Mouse (Mus musculus) heart, postnatal 10 days (tissue): ENCODE measurements around the gene Slc23a2. TPM values are rescaled to one million over a fixed set of nuclear protein-coding genes. Genes with fewer than 3 reads are reported as not detected.
A peak's percentile ranks its signal among the peaks of the same experiment; 100 is the strongest.

ENCODE experiments used
- DNase-seq, 2 experiments: peaks; one replicate each; pipeline ENCODE4 v3.0.0; 2021
- intact Hi-C: fragments of 180-260 bp; cut with DNase I; formaldehyde crosslinking; loops from one replicate; pipeline ENCODE4 v1.15.1; 2025
- total RNA-seq, 2 experiments: library from RNA; stranded (reverse); gene quantifications; 2 replicates each; pipeline ENCODE4 v1.2.3; 2021

Gene Slc23a2
- total RNA-seq, 2 experiments from 2014 or later: 18.7 to 22.6 TPM

DNA sequence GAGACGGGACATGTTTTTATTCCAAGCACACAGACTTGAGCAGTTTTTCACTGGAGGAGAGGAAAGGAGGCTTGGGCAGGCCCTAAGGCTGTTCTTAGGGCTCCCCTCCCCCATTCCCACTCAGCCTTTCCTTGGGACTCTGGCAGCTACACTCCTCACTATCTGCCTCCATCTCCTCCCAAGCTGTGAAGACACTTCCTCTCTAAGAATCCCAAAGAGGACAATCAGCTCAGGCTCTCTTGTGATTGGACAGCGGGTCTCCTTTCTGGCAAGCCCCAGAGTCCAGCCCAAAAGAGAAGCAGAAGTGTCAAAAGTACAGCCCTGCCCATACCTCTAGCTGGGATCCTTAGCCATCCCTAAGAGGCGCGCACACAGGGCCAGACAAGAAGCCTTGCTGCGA is 117.5 kb downstream of the Slc23a2 start:
- intact Hi-C loops: no loop called here
- DNase-seq: peak; percentile 48 to 51

DNA sequence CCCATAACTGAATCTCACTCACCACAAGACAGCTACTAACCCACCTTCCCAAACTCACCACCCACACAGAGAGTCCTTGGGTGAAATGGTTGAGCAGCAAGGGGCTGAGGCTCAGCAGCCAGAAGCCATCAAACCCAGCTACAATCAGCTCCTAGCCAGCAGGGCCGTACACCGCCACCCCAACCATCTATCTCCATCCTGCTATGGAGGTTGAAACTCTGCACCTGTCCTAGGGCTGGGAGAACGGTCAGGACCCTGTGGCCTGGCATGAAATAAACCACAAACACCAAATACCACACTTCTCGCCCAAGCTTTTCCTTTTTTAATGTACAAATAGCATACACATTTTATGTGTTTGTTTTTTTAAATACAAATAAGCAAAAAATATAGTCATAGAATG is 120.9 kb downstream of the Slc23a2 start:
- no peak for DNase-seq
- intact Hi-C loops: no loop called here

GRCm38 (mm10) chr2:132022621-132023020 is 122.3 kb downstream of the Slc23a2 start:
- intact Hi-C loops: no loop called here
- no peak for DNase-seq

DNA sequence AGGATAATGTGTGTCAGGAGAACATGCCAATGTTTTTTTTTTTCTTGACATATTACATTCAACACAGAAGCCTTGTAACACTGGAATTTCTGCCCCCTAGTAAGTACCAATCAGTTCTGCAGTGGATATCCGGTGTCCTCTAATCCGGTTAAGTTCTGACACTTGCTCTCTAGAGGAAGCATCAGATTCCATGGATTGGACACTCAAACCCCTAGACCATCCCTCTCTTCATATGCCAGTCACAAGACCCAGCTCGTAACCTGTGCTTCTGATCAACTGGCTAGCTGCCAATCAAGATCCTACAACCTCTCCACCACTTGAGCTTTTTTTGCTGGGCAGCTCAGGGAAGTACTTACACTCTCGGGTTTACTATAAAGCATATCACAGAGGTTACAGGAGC is 123.3 kb downstream of the Slc23a2 start:
- DNase-seq: no peak
- intact Hi-C loops: no loop called here

- intact Hi-C loops: no loop called here
- peak; percentile 42 to 46 for DNase-seq
Observed at GRCm38 (mm10) chr2:132020991-132021541, 123.8 kb downstream of the Slc23a2 start.

DNA sequence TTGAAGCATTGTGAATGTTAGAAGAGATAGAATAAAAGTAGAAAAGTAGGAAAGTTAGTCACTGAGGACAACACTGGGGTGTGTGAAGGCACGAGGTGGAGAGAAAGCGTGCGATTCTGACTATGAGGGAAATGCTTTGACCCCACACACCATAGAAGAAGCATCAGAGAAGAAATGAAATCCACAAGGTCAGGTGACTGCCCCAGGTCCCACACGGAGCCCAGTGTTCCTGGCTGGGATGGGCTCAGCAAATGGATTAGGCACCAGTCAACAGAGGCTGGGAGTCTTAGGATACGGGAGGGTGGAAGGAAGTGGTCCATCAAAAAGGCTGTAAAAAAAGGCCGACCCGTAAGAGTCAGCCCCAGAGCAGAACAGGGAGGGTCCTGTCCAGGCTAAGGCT is 124.5 kb downstream of the Slc23a2 start:
- DNase-seq: no peak
- intact Hi-C loops: no loop called here

GRCm38 (mm10) chr2:132019372-132019811 is 125.5 kb downstream of the Slc23a2 start:
- intact Hi-C loops: no loop called here
- DNase-seq: peak in 1 of 2 experiments; percentile 40

DNA sequence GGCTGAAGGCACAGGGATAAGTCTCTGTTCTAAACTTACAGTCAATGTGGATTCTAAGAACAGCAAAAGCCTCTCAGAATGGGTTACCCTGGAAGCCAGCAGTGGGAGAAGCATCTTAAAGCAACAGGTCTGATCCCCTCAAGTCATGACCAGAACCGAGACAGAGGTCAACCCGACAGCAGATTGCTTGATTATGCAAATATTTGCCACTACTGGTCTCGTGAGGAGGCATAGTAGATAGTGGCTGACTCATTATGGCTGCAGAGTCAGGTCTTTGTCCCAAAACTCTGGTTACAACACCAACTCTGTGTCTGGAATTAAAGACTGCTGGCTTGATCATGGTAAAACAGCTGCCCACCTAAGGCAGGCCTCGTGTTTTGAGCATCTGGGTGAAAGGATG is 126.8 kb downstream of the Slc23a2 start:
- DNase-seq: no peak
- intact Hi-C loops: no loop called here

DNA sequence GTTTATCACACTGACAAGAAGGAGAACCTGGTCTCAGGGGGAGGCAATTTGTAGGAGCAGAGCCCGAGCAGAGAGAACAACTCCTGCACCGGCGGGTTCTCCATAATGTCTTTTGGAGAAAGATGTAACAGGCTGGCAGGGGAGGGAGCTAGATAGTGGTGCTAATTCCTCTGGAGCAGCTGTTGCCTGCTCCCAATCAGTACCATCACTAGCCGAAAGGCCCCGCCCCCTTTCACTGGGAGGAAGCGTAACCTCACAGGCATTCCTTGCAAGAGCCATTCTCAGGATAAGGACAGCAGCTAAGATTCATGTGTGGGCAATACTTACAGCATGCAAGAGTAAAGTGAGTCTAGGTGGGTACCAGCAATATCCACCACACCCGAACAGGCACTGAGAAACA is 127.3 kb downstream of the Slc23a2 start:
- peak; percentile 49 to 52 for DNase-seq
- intact Hi-C loops: no loop called here

GRCm38 (mm10) chr2:132016034-132016433 is 128.9 kb downstream of the Slc23a2 start:
- DNase-seq: no peak
- intact Hi-C loops: no loop called here

- no peak for DNase-seq
- intact Hi-C loops: no loop called here
Observed at GRCm38 (mm10) chr2:132013152-132013551, 131.8 kb downstream of the Slc23a2 start.

GRCm38 (mm10) chr2:132010781-132011180 is 134.1 kb downstream of the Slc23a2 start:
- DNase-seq: no peak
- intact Hi-C loops: no loop called here

- DNase-seq: no peak
- intact Hi-C loops: no loop called here
Observed at GRCm38 (mm10) chr2:132008186-132008585, 136.7 kb downstream of the Slc23a2 start.

GRCm38 (mm10) chr2:132007475-132007819 is 137.5 kb downstream of the Slc23a2 start:
- intact Hi-C loops: no loop called here

GRCm38 (mm10) chr2:132006561-132007474 is 138.1 kb downstream of the Slc23a2 start:
- intact Hi-C loops: no loop called here
- peak; percentile 76 for DNase-seq

More at GRCm38 (mm10) chr2:132007475-132007819, 137.5 kb downstream of the Slc23a2 start:
- DNase-seq: no peak

DNA sequence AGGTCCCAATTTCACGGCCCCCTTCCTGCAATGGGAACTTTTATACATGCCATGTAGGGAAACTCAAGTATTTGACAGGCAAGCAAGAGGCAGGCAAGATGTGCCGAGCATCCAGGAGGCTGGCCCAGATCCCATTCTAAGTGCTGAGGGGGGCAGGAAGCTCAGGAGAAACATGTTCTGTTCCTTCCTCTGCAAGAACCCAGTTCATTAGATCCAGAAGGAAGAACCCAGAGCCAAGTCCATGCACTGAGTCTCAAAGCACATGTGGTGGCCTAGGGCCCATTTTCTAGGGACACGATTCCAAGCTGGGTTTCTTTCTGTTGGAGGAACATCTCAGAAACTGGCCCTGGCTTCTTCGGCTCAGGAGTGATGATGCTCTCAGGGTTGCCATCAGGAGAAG is 139.5 kb downstream of the Slc23a2 start:
- no peak for DNase-seq
- intact Hi-C loops: no loop called here

DNA sequence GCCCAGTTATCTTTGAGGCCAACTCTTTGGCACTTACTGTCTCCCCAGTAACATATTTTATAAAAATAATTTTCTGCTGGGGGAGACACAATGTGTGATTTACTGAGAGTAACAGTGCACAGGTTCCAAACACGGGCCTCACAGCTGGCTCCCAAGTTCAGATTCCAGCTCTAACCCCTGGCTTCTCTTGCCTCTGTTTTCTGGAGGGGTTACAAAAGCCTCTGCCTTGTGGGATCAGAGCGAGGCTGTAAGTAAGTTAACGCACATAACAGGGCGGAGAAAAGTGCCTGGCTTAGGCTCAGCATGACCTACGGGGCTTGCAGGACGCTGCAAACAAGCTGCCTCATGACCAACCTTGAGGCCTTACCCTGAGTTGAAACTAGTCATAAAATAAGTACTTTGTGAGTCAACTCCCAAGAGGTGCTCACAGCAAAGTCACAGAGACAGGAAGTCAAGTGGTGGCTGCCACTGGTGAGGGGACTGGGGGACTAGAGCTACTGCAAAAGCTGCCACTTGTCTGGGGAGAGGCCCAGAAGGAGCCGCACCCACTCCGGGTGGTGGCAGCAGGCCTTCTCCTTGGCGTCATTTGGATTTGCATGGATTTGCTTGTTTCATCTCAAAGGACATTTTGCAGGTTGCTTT is 140.3 kb downstream of the Slc23a2 start:
- intact Hi-C loops: no loop called here
- DNase-seq: no peak

DNA sequence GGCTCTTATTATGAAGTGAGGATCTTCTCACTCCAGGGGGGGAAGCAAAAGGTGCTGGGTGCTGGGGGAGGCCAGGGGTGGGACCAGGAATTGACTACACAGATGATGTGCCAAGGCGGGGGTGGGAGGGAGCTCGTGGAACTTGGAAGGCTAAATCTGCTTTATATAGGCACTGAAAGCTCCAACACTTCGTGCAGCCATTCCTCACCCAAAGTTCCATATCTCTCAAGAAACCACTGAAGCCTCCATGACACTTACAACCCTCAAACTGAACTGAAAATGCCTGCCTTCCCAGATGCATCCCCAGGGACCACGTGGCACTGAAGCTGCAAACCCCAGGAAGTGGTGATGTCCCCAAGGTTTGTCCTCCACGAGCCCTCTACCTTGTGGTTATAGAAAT is 141.0 kb downstream of the Slc23a2 start:
- DNase-seq: no peak
- intact Hi-C loops: no loop called here
